Mouse (Mus musculus): Measurements from ENCODE around the gene Ctrc.
"Not testable (repeated sequence)": the region's sequence is repeated elsewhere in the genome, so short reads cannot be mapped to it uniquely, and the experiment has no call there.

The Ctrc gene

DNA sequence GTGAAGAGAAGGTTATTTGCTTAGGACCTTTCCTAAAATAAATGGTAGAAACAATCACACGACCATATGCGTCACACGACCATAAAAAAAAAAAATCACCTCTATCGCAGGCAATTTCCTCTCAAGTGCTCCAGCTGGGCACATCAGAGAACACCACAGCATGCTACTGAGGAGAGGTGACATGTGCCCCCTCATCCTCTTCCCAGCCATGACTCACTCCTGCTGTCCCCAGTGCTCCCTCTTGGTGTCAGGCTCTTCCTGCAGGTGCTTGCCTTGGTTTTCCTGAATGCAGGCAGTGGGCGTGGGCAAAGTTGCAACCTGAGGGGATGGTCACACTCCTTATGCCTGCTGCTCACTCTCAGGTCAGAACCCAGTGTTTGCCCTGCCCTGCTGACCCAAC, 61.3 kb downstream of the Ctrc start:
- DNase-seq, result no peak

DNA sequence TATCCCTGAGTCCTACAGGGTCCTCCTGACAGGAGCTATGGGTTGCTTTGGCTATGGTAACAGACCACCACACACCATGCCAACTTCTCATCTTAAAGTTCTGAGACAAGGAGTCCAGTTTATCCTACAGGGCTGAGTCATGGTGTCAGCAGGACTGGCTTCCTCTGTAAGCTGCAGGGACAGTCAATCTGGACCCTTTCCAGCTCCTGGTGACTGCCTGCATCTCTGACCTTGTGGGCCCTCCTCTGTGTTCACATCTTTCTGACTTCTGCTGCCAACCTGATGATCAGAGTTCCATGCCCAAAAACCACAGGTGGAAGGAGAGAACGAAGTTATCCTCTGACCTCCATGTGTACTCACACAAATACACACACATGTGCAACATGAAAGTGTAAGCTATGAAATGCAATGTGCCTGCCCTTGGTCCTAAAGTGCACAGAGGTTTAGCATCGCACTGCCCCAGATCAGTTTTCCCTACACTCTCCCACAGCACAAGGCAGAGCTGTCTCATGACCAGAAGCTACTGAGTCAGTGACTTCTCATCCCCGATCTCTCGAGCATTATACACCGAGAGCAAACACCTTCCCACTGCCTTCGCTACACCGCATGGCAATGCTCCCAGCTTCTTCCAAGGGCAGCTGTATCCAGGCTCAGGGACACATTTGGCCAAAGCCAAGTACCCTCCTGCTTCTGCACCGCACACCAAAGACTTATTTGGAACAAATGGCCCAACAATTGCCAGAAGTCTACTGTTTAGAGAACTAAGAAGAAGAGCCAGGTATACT, 64.8 kb downstream of the Ctrc start:
- DNase-seq, result no peak

- DNase-seq, result no peak
These were observed 66.3 kb downstream of the Ctrc start for GRCm38 (mm10) chr4:141779828-141780227.

DNA sequence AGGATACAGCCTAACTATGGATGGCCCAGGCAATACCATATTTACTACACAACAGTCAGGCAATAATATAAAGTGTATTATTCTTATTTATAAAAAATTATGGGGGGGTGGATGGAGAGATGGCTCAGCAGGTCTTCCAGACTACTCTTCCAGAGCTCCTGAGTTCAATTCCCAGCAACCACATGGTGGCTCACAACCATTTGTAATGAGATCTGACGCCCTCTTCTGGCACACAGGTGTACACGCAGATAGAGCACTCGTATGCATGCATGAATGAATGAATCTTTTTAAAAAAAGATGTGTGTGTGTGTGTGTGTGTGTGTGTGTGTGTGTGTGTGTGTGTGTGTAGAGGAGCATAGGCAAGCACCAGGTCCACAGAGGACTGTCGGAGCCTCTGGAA, 73.1 kb downstream of the Ctrc start:
- not testable (repeated sequence) for DNase-seq

GRCm38 (mm10) chr4:141771823-141772222, 74.3 kb downstream of the Ctrc start:
- DNase-seq, result no peak

DNA sequence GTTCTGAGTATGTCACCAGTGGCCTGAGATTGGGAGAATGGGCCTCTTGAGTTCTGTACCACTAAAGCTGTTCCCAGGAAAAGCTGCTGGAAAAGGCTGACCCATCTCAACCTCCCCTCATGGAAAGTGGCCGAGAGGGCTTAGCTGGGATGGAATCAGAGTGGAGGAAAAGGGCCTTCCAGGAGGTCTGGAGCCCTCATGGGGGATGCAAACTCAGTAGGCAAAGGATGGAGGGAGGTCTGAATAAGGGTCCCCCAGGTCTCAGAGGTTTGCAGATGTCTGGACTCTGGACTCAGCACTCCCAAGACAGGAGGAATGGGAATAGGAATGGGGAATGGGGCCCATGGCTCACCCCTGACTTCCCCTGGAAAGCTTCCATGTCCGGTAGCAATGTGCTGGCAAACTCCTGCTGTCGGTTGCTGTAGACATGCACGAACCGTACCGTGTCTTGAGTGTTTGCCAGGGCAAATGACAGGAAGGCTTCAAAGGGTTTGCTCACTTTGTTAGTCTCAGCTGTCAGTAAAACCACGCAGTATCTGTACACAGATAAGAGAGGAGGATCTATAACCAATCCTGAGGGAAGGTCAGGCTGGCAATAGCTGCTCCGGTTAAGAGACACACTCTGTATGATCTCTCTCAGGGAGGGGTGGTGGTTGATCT, 76.5 kb downstream of the Ctrc start:
- DNase-seq, result peak in 1 of 2 experiments; percentile 41

- DNase-seq, result peak; percentile 84 to 90
These were observed 78.7 kb downstream of the Ctrc start for GRCm38 (mm10) chr4:141767353-141768036.

DNA sequence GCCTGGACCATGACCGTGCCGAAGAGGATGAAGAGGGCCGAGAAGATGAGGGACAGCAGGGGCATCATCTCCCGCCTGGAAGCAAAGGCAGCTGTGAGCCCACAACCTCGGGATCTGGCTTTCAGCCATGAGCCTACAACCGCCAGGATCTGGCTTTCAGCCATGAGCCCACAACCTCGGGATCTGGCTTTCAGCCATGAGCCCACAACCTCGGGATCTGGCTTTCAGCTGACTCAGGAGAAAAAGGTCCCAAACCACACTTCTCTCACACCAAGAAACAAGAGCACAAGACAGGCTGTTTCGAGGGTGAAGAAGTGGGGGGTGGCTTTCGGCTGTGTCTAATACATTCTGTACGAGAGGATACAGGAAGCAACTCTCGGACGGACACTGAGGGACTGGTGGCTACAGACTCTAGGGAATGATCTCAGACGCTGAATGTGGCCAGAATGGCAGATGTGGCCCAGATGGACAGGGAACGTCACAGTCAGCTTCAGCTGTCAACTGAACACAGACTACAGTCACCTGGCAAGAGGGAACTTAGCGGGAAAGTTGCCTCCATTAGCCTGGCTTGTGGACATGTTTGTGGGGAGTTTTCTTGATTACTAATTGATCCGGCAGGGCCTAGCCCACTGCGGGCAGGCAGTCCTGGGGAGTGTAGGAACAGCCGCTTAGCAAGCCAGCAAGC, 79.3 kb downstream of the Ctrc start:
- DNase-seq, result peak; percentile 77 to 83

DNA sequence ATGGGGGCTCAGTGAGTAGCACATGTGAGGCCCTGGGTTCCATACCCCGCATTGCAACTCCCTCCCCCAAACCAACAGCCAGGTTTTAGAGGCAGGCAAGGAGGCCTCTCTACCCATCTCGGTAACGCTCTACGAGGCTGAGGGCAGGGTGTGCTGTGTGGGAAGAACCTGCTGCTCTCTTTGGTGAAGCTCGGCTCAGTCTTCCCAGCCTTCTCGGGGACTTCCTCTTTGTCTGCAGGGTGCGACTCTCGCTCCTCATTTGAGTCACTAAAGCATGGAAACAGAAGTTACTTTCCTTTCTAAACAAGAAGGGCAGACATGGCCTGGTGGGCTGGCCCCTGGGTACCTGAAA, 79.9 kb downstream of the Ctrc start:
- no peak for DNase-seq

DNA sequence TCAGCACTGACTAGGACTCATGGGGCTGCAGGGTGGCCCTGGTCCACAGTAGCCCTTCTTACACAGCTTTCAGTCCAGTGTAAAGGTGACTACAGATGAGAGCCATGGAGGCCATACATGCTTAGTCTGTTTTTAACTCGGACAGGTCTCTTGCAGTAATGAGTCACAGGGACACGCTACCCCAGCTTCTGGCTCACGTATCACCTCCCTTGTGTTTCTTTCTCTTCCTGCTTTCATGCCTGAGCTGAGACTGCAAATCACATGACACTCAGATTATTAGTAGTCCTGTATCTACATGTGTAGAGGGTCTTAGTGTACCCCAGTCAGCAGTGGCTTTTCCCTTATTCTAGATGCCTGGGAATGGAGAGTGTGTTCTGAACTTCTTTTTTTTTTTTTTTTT, 81.2 kb downstream of the Ctrc start:
- no peak for DNase-seq

Data from cerebellum, postnatal 10 days (tissue).